Mouse (Mus musculus): ENCODE measurements at regions not wholly inside any gene's neighbourhood (a gene's known extent, or its start where the extent isn't known, plus 50 kb on each side); places are given as distances from the start of the nearest gene placed in this dataset.

- no peak overlapping the region for H3K4me3 ChIP-seq (ENCODE audit: low read depth, low read length)
- ATAC-seq (replicated peaks; ENCODE audit: low FRiP score) (no peak), DNase-seq (ENCODE audit: low spot score) (no peak)
- H3K27ac ChIP-seq (ENCODE audit: low read depth, low read length): no peak overlapping the region
- H3K4me2 ChIP-seq: no peak overlapping the region
- no peaks in the 10 kb centered on the region for H3K27me3 ChIP-seq (replicated peaks; ENCODE audit: control insufficient read depth, insufficient read depth, low read length)
- no peak overlapping the region for H3K9ac ChIP-seq (ENCODE audit: low read depth, low read length)
- WGBS: 87% methylated on average over 5 of the region's 5 CpGs
- H3K4me1 ChIP-seq (replicated peaks; ENCODE audit: control insufficient read depth, insufficient read depth, low read length): no peaks in the 10 kb centered on the region
- H3K36me3 ChIP-seq (ENCODE audit: control insufficient read depth, insufficient read depth, low read length): no peaks in the 10 kb centered on the region
- no peaks in the 10 kb centered on the region for H3K9me3 ChIP-seq (ENCODE audit: control insufficient read depth, low read length)
Measured at GRCm38 (mm10) chr7:71556473-71556872, 205.2 kb upstream of the Gm10295 start.

GRCm38 (mm10) chr7:71555476-71555875, 204.2 kb upstream of the Gm10295 start:
- no peak for DNase-seq (ENCODE audit: low spot score)
- no peak for ATAC-seq (replicated peaks; ENCODE audit: low FRiP score)

GRCm38 (mm10) chr7:71546606-71547213, 195.4 kb upstream of the Gm10295 start:
- no peak for ATAC-seq (replicated peaks; ENCODE audit: low FRiP score)
- no peak overlapping the region for H3K9ac ChIP-seq (ENCODE audit: low read depth, low read length)
- WGBS: 69% methylated on average over 6 of the region's 6 CpGs
- no peaks in the 10 kb centered on the region for H3K9me3 ChIP-seq (ENCODE audit: control insufficient read depth, low read length)
- no peaks in the 10 kb centered on the region for H3K27me3 ChIP-seq (replicated peaks; ENCODE audit: control insufficient read depth, insufficient read depth, low read length)
- no peaks in the 10 kb centered on the region for H3K4me1 ChIP-seq (replicated peaks; ENCODE audit: control insufficient read depth, insufficient read depth, low read length)
- no peaks in the 10 kb centered on the region for H3K36me3 ChIP-seq (ENCODE audit: control insufficient read depth, insufficient read depth, low read length)
- DNase-seq (ENCODE audit: low spot score): no peak
- H3K4me3 ChIP-seq (ENCODE audit: low read depth, low read length): no peak overlapping the region
- H3K27ac ChIP-seq (ENCODE audit: low read depth, low read length): no peak overlapping the region
- H3K4me2 ChIP-seq: no peak overlapping the region

More at GRCm38 (mm10) chr7:71555476-71555875, 204.2 kb upstream of the Gm10295 start:
- Histone ChIP-seq H3K36me3 (ENCODE audit: control insufficient read depth, insufficient read depth, low read length) (no peaks in the 10 kb centered on the region), H3K9me3 (ENCODE audit: control insufficient read depth, low read length) (no peaks in the 10 kb centered on the region), H3K27me3 (replicated peaks; ENCODE audit: control insufficient read depth, insufficient read depth, low read length) (no peaks in the 10 kb centered on the region), H3K4me3 (ENCODE audit: low read depth, low read length) (no peak overlapping the region), H3K9ac (ENCODE audit: low read depth, low read length) (no peak overlapping the region), H3K4me1 (replicated peaks; ENCODE audit: control insufficient read depth, insufficient read depth, low read length) (no peaks in the 10 kb centered on the region), H3K4me2 (no peak overlapping the region), H3K27ac (ENCODE audit: low read depth, low read length) (no peak overlapping the region)
- 88% methylated on average over 3 of the region's 3 CpGs for WGBS

- Histone ChIP-seq H3K27me3 (replicated peaks; ENCODE audit: control insufficient read depth, insufficient read depth, low read length) (no peaks in the 10 kb centered on the region), H3K4me1 (replicated peaks; ENCODE audit: control insufficient read depth, insufficient read depth, low read length) (no peaks in the 10 kb centered on the region), H3K27ac (ENCODE audit: low read depth, low read length) (no peak overlapping the region), H3K9ac (ENCODE audit: low read depth, low read length) (no peak overlapping the region), H3K4me3 (ENCODE audit: low read depth, low read length) (no peak overlapping the region), H3K36me3 (ENCODE audit: control insufficient read depth, insufficient read depth, low read length) (no peaks in the 10 kb centered on the region), H3K9me3 (ENCODE audit: control insufficient read depth, low read length) (no peaks in the 10 kb centered on the region), H3K4me2 (no peak overlapping the region)
- no peak for ATAC-seq (replicated peaks; ENCODE audit: low FRiP score)
- 72% methylated on average over 2 of the region's 2 CpGs for WGBS
- no peak for DNase-seq (ENCODE audit: low spot score)
Measured at GRCm38 (mm10) chr7:71541467-71541866, 190.2 kb upstream of the Gm10295 start.

- Histone ChIP-seq H3K27me3 (replicated peaks; ENCODE audit: control insufficient read depth, insufficient read depth, low read length) (no peaks in the 10 kb centered on the region), H3K4me2 (no peak overlapping the region), H3K9ac (ENCODE audit: low read depth, low read length) (no peak overlapping the region), H3K4me1 (replicated peaks; ENCODE audit: control insufficient read depth, insufficient read depth, low read length) (no peaks in the 10 kb centered on the region), H3K27ac (ENCODE audit: low read depth, low read length) (no peak overlapping the region), H3K4me3 (ENCODE audit: low read depth, low read length) (no peak overlapping the region), H3K36me3 (ENCODE audit: control insufficient read depth, insufficient read depth, low read length) (no peaks in the 10 kb centered on the region), H3K9me3 (ENCODE audit: control insufficient read depth, low read length) (no peaks in the 10 kb centered on the region)
- WGBS: 45% methylated on average over 5 of the region's 5 CpGs
- ATAC-seq (replicated peaks; ENCODE audit: low FRiP score): no peak
- no peak for DNase-seq (ENCODE audit: low spot score)
Measured at GRCm38 (mm10) chr7:71533109-71533508, 181.8 kb upstream of the Gm10295 start.

GRCm38 (mm10) chr7:71531496-71531895, 180.2 kb upstream of the Gm10295 start:
- DNase-seq (ENCODE audit: low spot score) (no peak), ATAC-seq (replicated peaks; ENCODE audit: low FRiP score) (no peak)
- Histone ChIP-seq H3K9ac (ENCODE audit: low read depth, low read length) (no peak overlapping the region), H3K27ac (ENCODE audit: low read depth, low read length) (no peak overlapping the region), H3K36me3 (ENCODE audit: control insufficient read depth, insufficient read depth, low read length) (no peaks in the 10 kb centered on the region), H3K4me2 (no peak overlapping the region), H3K4me1 (replicated peaks; ENCODE audit: control insufficient read depth, insufficient read depth, low read length) (no peaks in the 10 kb centered on the region), H3K27me3 (replicated peaks; ENCODE audit: control insufficient read depth, insufficient read depth, low read length) (no peaks in the 10 kb centered on the region), H3K4me3 (ENCODE audit: low read depth, low read length) (no peak overlapping the region), H3K9me3 (ENCODE audit: control insufficient read depth, low read length) (no peaks in the 10 kb centered on the region)
- 41% methylated on average over 6 of the region's 6 CpGs for WGBS

- no peaks in the 10 kb centered on the region for H3K9me3 ChIP-seq (ENCODE audit: control insufficient read depth, low read length)
- H3K4me3 ChIP-seq (ENCODE audit: low read depth, low read length): no peak overlapping the region
- H3K27ac ChIP-seq (ENCODE audit: low read depth, low read length): no peak overlapping the region
- H3K27me3 ChIP-seq (replicated peaks; ENCODE audit: control insufficient read depth, insufficient read depth, low read length): no peaks in the 10 kb centered on the region
- DNase-seq (ENCODE audit: low spot score): no peak
- 75% methylated on average over 4 of the region's 4 CpGs for WGBS
- no peak overlapping the region for H3K4me2 ChIP-seq
- no peak overlapping the region for H3K9ac ChIP-seq (ENCODE audit: low read depth, low read length)
- H3K4me1 ChIP-seq (replicated peaks; ENCODE audit: control insufficient read depth, insufficient read depth, low read length): no peaks in the 10 kb centered on the region
- no peaks in the 10 kb centered on the region for H3K36me3 ChIP-seq (ENCODE audit: control insufficient read depth, insufficient read depth, low read length)
- no peak for ATAC-seq (replicated peaks; ENCODE audit: low FRiP score)
Measured at GRCm38 (mm10) chr7:71530922-71531321, 179.6 kb upstream of the Gm10295 start.

- no peak overlapping the region for H3K9ac ChIP-seq (ENCODE audit: low read depth, low read length)
- ATAC-seq (replicated peaks; ENCODE audit: low FRiP score): no peak
- H3K4me3 ChIP-seq (ENCODE audit: low read depth, low read length): no peak overlapping the region
- H3K9me3 ChIP-seq (ENCODE audit: control insufficient read depth, low read length): no peaks in the 10 kb centered on the region
- DNase-seq (ENCODE audit: low spot score): no peak
- no peaks in the 10 kb centered on the region for H3K36me3 ChIP-seq (ENCODE audit: control insufficient read depth, insufficient read depth, low read length)
- no peak overlapping the region for H3K4me2 ChIP-seq
- no peak overlapping the region for H3K27ac ChIP-seq (ENCODE audit: low read depth, low read length)
- 75% methylated on average over 2 of the region's 2 CpGs for WGBS
- H3K4me1 ChIP-seq (replicated peaks; ENCODE audit: control insufficient read depth, insufficient read depth, low read length): no peaks in the 10 kb centered on the region
- H3K27me3 ChIP-seq (replicated peaks; ENCODE audit: control insufficient read depth, insufficient read depth, low read length): no peaks in the 10 kb centered on the region
Measured at GRCm38 (mm10) chr7:71526152-71526551, 174.9 kb upstream of the Gm10295 start.

GRCm38 (mm10) chr7:71524577-71525126, 173.4 kb upstream of the Gm10295 start:
- Histone ChIP-seq H3K4me1 (replicated peaks; ENCODE audit: control insufficient read depth, insufficient read depth, low read length) (no peaks in the 10 kb centered on the region), H3K27ac (ENCODE audit: low read depth, low read length) (no peak overlapping the region), H3K9ac (ENCODE audit: low read depth, low read length) (no peak overlapping the region), H3K36me3 (ENCODE audit: control insufficient read depth, insufficient read depth, low read length) (no peaks in the 10 kb centered on the region), H3K4me2 (no peak overlapping the region), H3K4me3 (ENCODE audit: low read depth, low read length) (no peak overlapping the region), H3K9me3 (ENCODE audit: control insufficient read depth, low read length) (no peaks in the 10 kb centered on the region), H3K27me3 (replicated peaks; ENCODE audit: control insufficient read depth, insufficient read depth, low read length) (no peaks in the 10 kb centered on the region)
- ATAC-seq (replicated peaks; ENCODE audit: low FRiP score): no peak
- no peak for DNase-seq (ENCODE audit: low spot score)
